Mouse (Mus musculus): ENCODE measurements at regions not wholly inside any gene's neighbourhood (a gene's known extent, or its start where the extent isn't known, plus 50 kb on each side); places are given as distances from the start of the nearest gene placed in this dataset.

DNA sequence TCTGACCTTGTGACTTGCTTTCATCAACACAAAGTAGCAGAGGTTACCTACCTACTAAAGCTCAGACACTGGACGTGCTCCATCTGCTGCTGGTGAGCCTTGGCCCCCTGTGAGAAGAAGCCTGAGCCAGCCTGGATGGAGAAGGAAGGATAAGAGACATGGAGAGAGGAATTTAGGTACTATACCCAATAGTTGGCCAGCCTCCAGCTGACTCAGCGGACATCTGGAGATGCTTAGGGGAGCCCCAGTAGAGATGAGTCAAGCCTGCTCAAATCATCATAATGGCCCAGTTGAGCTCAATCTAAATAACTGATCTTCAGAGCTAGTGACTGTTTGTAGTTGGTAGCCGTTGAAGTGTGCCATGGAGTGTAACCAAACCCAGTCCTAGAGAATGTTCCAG is 53.7 kb upstream of the Ripply2 start:
- DNase-seq, result peak; percentile 27

DNA sequence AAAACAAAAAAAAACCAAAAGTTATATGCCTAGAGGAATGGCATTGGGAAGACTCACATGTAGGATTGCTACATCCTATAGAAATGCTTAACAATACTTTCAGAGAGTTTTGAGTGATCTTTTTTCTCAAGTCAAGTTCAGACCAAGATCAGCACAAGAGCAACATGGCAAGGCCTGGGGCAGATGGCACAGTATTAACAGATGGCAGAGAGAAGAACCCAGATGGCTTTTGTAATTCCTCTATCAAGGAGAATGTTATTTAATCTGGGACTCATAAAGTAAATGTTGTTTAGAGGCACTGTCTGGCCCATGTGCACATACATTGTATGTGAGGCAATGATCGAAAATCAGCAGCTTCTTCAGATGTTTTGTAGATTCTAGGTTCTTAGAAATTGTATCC is 58.3 kb upstream of the Ripply2 start:
- DNase-seq, result peak; percentile 12

GRCm38 (mm10) chr9:86955720-86956119 is 59.6 kb upstream of the Ripply2 start:
- DNase-seq, result no peak

DNA sequence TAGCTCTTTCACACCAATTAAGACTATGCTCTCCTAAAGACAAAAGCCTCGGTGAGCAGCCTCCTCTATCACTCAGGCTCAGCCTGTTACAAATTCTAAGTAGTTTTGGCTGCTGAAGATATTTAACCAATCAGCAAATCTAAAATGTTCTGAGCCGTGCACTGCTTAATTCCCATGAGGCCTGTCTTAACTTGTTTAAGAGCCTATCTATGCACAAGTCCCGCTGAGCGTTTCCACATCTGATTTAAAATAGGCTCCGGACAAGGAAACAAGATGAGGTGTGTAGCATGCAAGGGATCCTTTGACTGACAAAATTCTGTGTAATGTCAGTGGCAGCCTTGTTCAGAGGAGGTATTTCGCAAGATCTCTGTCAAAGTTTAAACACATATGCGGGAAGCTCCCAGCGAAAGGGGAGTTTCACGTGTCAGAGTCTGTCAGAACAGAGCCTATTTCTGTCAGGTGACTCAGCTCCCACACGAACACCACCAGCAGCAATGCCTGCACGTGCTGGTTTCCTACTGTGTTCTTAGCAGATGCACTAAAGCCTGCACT is 63.3 kb upstream of the Ripply2 start:
- DNase-seq, result no peak

- no peak for DNase-seq
Observed at GRCm38 (mm10) chr9:86949885-86950284, 65.5 kb upstream of the Ripply2 start.

DNA sequence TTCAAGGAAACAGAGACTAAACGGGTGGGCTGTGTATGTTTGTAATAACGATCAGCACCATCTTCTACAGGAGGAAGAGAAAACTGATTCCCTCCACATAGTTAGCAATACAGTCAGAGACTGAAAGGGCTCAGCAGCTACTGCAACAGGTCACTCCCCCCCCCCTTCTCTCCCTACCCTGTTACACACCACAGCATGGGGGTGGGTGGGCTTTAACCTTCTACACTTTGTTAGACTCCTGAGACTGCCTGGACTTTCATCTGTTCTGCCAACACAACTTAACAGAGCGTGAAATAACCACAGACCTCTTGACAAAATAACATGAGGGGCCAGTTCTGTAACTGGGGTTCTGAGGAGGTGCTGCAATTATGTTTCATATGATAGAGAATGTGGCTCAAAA is 50.7 kb upstream of the Snap91 start:
- DNase-seq, result no peak
